Mouse (Mus musculus) heart, postnatal 36 days (tissue): ENCODE measurements around the gene Cd99l2. TPM values are rescaled to one million over a fixed set of nuclear protein-coding genes. Genes with fewer than 3 reads are reported as not detected.

Experiments
- DNase-seq, 2 experiments: peaks; one replicate each; pipeline ENCODE4 v3.0.0; 2021 to 2022
- intact Hi-C: fragments of 180-260 bp; cut with DNase I; formaldehyde crosslinking; loops from one replicate; pipeline ENCODE4 v1.15.1; 2025
- microRNA-seq, 2 experiments: library from miRNA; unstranded; fragments of <30 nt; microRNA quantifications; one replicate each; pipeline ENCODE4 v1.2.0; 2021; ENCODE audit warnings: borderline number of aligned reads in 2 of 2
- total RNA-seq, 2 experiments: library from RNA; stranded (reverse); gene quantifications; 2 replicates each; pipeline ENCODE4 v1.2.3; 2021

The Cd99l2 gene
- total RNA-seq, 2 experiments from 2014 or later = 59.6 to 66.1 TPM

DNA sequence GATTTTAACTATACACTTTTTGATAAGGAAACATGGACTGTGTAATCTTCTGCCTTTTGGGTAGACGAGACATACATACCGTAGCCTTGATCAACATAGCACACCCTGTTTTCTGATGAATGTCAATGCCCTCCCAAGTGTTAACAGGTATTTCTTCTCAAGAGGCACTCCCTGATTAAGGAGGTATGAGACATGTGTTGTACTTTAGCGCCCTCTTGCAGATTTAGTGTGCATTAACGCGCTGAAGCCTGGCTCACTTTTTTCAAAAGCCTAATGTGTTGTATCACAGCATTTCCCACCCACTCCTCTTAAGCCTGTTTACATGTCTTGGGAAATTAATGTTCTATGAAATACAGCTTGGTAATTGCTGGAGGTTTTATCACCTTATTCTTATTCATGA lies 111.1 kb downstream of the Cd99l2 start:
- intact Hi-C loops = loop anchor here (5.0 kb wide), 1 partner anchor 799 kb away; no protein-coding TSS in a partner anchor
- DNase-seq = peak; percentile 7 to 8

DNA sequence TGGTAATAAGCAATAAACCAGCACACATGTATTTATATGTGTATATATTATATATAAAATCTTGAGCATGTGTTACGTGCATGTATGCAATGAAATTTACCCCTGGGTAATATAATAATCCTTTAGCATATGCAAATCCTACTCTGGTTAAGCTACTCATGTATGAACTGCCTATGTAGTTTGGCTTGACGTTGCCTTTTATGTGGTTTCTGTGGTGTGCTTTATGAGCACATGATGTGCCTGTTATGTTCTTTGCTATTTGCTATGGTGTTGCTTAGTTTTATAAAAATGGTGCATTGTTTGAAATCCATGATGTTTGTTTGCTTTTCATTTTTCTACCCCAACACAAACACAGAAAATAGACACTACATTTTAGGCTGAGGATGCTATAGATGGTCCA lies 114.2 kb downstream of the Cd99l2 start:
- intact Hi-C loops = no loop called here
- no peak for DNase-seq

DNA sequence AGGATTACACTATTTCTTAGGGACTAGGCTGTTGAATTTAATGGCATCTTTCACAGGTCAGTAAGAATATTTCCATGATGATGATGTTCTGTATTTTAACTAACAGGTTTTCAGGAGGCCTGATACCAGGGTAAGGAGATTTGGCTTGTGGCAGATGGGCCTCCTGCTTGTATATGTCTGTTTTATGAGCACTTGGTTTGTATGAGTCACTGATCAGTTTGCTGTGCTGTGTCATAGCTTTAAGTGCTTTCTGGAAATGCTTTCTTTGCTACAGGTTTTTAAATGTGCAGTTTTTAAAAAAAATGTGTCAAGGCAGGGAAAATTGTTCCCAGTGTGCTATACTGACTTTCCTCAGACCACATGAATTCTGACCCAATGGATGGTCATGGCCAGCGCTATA lies 115.9 kb downstream of the Cd99l2 start:
- intact Hi-C loops = no loop called here
- no peak for DNase-seq

Small RNA genes within 50 kb of the gene (microRNA-seq; reads per million reads assigned to microRNA genes)
- 0 reads per million in 2 experiments for gene Gm23945

Other genes starting within 250 kb of the Cd99l2 start
- gene Mtmr1, start 128.1 kb downstream of the Cd99l2 start, total RNA-seq = 10 to 100 TPM; 27.7 to 29.5 TPM
- gene Hmgb3, start 63.1 kb upstream of the Cd99l2 start, total RNA-seq = 10 to 100 TPM; 75.8 to 76.5 TPM
- not detected for gene Gpr50, start 170.8 kb upstream of the Cd99l2 start, total RNA-seq